Mouse (Mus musculus): Measurements from ENCODE around the gene Pcolce.
A peak's percentile ranks its signal among the peaks of the same experiment; 100 is the strongest.

Gene Pcolce

GRCm38 (mm10) chr5:137613550-137613949, at the start of gene Pcolce:
Gene Pcolce (minus strand): TSS chr5:137613784.
- no peak for DNase-seq (ENCODE audit: low read depth, low spot score)

GRCm38 (mm10) chr5:137663057-137663456, 49.5 kb upstream of the Pcolce start:
- no peak for DNase-seq (ENCODE audit: low read depth, low spot score)

DNA sequence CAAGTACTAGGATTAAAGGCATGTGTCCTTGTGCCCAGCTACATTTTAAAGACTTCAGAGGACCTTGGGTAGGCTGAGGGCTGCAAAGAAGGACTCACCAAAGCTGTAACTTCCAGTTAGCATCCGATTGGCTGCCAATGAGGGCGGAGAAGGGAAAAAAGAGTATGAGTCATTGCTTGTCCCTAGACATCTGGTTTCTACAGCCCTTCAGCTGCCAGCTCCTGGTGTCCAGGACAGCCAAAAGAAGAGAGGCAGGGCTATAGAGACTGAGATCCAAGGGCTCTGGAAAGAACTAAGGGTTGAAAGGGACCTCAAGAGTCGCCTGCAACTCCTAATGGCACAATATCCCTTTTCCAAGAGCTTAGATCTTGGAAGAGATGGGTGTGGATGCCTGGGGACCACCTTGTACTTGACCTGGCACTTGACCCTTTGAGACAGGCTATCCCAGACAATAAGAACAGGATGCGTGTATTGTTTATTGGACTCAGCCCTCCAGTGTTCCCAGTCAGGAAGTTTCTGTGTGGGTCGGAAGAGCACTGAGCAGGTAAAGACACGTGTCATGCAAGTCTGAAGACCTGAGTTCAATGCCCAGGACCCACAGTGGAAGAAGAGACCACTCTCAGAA, 46.6 kb upstream of the Pcolce start:
- DNase-seq (ENCODE audit: low read depth, low spot score) = peak; percentile 63

DNA sequence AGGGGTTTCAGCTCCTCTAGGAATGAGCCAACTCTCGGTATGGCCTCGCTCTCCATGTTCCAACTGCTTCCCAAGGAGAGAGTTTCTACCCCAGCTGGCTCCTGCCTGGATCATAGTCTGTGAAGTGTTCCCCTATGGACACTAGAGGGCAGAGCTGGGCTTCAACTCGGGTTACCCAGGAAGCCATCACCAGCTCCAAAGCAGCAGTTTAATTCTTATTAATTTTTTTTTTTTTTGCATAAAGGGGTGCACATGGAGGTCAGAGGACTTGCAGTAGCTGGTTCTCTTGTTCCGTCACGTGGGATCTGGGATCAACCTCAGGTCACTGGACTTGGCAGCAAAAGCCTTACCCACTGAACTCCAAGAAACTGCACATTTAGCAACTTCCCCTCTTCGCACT, 43.4 kb upstream of the Pcolce start:
- peak; percentile 90 for DNase-seq (ENCODE audit: low read depth, low spot score)

- DNase-seq (ENCODE audit: low read depth, low spot score) = no peak
These were observed 41.2 kb upstream of the Pcolce start for GRCm38 (mm10) chr5:137654746-137655145.

DNA sequence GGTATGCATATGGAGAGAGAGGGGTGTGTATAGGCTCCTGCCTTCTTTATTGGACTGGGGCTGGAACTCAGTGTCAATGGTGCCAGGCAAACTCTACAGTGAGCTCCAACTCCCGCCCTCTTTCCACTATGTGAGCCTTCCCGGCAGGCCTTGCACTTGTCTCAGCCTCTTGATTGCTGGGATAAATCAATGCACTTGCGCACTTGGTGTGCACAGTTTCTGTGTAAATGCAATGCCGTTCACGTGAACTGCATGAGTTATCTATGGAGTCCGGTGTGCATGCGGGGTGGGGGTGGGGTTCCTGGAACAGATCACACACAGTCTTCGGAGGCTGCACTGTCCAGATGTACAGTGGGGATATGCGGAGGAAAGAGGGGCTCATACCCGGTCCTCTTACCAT, 39.8 kb upstream of the Pcolce start:
- DNase-seq (ENCODE audit: low read depth, low spot score) = no peak

DNA sequence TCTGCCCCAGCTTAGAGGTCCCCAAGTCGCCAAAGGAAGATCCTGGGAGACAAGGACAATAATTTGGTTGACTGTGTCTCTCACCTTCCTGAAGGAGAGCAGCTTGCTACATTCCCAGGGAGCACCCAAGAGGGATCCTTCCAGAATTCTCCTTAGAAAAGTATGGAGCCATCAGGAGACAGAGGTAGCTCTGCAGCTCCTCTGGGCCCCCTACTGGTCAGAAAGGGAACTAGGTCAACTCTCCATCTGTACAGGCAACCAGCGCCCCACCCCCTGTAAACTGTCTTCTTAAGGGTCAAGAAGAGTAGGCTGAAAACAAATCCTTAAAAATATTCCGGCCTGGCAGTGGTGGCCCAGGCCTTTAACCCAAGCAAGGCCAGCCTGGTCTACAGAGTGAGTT, 38.9 kb upstream of the Pcolce start:
- peak; percentile 92 for DNase-seq (ENCODE audit: low read depth, low spot score)

DNA sequence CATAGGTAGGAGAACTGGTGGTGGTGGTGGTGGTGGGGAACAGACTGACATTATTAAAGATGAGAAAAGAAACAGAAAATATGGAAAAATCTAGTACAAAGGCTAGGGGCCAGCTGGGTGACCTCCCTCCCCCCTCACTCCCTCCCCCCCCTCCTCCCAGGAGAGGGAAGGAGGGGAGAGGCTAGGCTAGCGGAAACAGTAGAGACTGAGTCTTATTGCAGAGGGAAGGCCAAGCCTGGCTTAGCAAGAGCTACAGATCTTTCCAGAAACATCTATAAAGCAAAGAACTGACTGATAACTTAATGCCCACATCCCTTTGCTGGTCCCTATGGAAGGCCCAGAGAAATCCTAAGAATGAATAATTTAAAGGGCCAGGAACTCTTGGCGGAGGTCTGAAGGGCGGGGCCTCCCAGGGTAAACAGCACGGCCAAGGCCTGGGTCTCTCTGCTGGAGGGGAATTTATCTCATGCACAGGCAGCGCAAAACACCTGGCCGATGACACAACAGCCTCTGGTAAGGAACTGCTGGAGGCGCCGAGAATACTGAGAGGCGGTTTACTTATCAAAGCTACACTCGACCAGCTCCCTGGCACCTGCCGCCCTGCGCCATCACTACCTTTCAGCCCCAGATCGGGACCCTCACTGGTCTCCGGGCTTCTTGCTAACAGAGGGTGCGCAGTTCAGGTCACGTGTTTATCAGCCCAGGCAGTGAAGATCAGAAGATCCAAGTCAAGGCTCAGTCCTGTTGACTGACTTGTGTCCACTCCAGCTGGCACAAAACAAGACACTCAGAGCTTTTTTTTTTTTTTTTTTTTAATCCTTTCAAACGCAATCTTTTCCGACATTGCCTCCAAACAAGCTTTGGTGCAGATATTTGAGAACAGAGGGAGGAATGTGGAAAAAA, 36.3 kb upstream of the Pcolce start:
- no peak for DNase-seq (ENCODE audit: low read depth, low spot score)

GRCm38 (mm10) chr5:137649251-137649650, 35.7 kb upstream of the Pcolce start:
- no peak for DNase-seq (ENCODE audit: low read depth, low spot score)

DNA sequence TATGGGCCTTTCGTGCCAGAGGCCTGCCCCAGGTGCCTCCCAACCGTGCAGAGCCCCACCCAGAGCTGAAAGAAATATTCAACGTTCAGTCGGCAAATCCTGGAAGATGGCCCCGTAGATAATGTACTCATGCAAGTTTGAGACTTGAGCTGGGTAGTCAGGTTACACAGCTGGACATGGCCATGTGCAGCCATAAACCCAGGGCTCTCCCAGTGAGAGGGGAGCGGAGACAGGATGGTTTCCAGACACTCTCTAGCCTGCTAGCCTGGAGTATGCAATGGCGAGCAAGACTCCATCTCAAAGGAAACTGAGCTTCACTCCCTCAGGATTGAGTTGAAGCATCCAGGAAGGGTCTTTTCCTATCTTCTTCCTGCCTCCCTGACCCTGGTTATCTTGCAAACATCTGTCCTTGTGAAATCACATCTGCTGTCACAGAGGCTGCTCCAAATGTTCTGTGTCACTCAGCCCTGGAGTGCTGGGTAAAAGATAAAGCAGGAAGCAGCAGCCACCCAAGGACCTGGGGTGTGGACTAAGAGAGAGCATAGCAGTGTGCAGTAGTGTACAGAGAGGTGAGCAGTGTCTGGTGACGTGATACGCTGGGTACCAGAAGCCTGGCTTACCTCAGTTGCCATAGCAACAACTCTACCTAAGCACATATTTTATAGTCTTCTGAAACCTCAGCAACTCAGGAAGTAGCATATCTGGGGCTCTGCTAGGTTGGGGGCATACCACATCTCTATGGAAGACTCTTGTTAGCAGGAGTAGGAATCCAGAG, 34.4 kb upstream of the Pcolce start:
- DNase-seq (ENCODE audit: low read depth, low spot score) = peak; percentile 70

DNA sequence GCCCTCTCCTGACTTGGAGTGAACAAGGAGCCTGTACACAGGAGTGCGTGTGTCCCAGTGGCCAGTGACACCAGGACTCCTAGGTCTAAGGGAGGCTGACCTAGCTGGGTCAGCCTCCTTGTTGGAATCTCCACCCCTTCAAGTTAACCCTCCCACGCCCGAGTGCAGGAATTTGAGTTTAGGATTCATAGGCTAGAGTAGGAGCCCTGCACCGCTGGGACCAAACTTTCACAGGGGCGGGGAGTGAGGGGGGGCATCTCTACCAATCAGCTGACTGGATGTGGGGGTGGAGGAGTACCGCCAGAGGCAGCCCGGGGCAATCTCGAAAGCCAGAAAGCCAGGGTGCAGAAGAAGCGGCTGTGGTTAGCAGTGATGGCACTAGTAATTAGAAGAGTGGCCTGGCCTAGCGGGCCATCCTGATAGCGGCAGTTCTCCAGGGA, 32.1 kb upstream of the Pcolce start, which contains the start of gene Irs3:
Irs3 (minus strand) TSS at position 63 of the 440 bp plus-strand sequence.
- DNase-seq (ENCODE audit: low read depth, low spot score) = no peak

DNA sequence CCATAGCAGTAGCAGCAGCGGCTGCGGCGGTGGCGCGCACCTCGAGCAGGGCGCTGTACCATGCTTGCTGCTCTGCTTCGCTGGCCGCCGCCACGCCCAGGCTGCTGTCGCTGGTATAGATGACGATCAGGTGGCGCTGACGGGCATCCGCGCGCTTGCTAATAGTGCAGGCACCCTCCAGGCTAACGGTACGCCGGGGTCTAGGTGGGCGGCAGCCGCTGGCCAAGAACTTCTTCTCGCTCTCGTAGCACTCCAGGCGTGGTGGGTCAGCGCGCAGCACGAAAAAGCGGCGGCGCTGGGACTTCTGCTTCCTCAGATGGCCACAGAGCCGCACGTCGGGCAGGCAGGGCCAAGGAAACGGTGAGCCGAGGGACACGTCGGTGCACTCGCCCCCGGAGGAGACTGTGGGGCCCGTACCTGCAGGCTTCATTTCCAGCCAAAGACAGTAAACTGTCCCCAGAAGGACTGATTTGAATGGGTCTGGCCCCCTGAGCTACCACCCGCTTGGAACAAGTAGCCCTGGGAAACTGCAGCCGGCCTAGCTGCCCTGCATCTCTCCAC, 31.6 kb upstream of the Pcolce start:
- no peak for DNase-seq (ENCODE audit: low read depth, low spot score)

DNA sequence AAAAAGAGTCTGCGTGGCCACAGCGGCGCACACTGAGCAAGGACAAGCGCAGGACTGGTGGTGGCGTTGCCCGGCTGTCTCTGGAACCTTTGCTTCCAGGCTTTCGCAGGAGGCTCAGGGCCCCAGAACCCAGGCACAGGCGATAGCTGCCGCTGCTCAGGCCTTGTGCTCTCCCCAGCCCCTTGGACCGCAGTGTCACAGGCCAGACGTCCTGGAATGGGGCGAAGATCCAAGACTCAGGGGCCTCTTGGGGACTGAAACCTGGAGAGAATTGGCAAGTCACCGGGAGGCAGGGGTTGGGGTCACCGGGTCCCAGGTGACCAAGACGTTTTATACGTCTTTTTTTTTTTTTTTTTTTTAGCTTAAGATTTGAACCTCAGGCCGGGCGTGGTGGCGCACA, 30.9 kb upstream of the Pcolce start:
- no peak for DNase-seq (ENCODE audit: low read depth, low spot score)

GRCm38 (mm10) chr5:137642886-137643285, 29.3 kb upstream of the Pcolce start:
- DNase-seq (ENCODE audit: low read depth, low spot score) = no peak

- no peak for DNase-seq (ENCODE audit: low read depth, low spot score)
These were observed 27.5 kb upstream of the Pcolce start, which contains the start of gene Sap25 for GRCm38 (mm10) chr5:137641054-137641453. Gene Sap25 (plus strand): TSS chr5:137641334.

- no peak for DNase-seq (ENCODE audit: low read depth, low spot score)
These were observed 25.9 kb upstream of the Pcolce start for GRCm38 (mm10) chr5:137639472-137639871.

- no peak for DNase-seq (ENCODE audit: low read depth, low spot score)
These were observed 20.0 kb upstream of the Pcolce start for GRCm38 (mm10) chr5:137633397-137634084.

- no peak for DNase-seq (ENCODE audit: low read depth, low spot score)
These were observed 18.0 kb upstream of the Pcolce start for GRCm38 (mm10) chr5:137631591-137631990.

- DNase-seq (ENCODE audit: low read depth, low spot score) = peak; percentile 58
These were observed 17.6 kb upstream of the Pcolce start for GRCm38 (mm10) chr5:137631171-137631570.

DNA sequence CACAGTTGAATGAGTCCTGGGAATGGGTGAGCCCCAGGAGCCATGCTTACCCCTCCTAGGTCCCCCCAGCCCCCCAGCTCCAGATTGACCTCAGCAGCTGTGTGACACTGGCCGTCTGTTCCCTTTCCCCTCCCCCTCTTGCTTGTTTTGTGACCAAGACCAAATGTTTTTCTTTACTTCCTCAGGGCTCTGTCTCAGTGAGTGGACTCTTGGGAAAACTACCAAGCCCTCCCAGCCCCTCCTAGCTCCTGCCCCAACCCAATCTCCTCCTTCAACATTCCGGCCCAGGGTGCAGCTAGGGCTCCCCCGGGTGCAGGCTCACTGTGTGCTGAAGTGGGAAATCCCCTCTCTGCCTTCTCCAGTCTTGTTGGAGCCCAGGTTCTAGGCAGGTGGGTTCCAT, 17.0 kb upstream of the Pcolce start:
- no peak for DNase-seq (ENCODE audit: low read depth, low spot score)

GRCm38 (mm10) chr5:137629906-137630545, 16.4 kb upstream of the Pcolce start:
- no peak for DNase-seq (ENCODE audit: low read depth, low spot score)
